Mouse (Mus musculus) spleen, adult 12 weeks (tissue): ENCODE results near the gene Snai3.

Experiments used
- DNase-seq: peaks from one replicate; pipeline ENCODE4 v3.0.0; 2022; ENCODE audit warnings: low spot score

The Snai3 gene

GRCm38 (mm10) chr8:122460524-122461472 lies at the start of gene Snai3:
Snai3 (minus strand) TSS chr8:122460733.
- peak; percentile 48 for DNase-seq

- DNase-seq = peak; percentile 71
These were observed 40.3 kb upstream of the Snai3 start for GRCm38 (mm10) chr8:122500856-122501255.

DNA sequence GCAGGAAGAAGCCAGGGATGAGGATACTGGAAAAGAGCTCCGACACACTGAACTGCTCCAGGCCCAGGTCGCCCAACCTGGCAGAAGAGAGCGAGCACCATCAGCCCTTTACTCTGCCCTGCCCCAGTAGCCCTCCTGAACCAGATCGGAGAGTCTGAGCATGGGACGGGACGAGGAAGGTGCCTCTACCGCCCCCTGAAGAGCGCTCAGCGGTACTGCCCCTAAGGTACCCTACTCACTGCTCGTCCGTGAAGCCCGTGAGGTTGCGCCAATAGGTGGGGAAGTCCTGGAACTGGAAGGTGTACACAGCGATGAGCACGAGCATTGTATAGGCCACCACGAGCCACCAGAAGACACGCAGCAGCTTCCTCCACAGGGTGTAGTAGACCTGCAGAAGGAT lies 37.4 kb upstream of the Snai3 start:
- DNase-seq = no peak

DNA sequence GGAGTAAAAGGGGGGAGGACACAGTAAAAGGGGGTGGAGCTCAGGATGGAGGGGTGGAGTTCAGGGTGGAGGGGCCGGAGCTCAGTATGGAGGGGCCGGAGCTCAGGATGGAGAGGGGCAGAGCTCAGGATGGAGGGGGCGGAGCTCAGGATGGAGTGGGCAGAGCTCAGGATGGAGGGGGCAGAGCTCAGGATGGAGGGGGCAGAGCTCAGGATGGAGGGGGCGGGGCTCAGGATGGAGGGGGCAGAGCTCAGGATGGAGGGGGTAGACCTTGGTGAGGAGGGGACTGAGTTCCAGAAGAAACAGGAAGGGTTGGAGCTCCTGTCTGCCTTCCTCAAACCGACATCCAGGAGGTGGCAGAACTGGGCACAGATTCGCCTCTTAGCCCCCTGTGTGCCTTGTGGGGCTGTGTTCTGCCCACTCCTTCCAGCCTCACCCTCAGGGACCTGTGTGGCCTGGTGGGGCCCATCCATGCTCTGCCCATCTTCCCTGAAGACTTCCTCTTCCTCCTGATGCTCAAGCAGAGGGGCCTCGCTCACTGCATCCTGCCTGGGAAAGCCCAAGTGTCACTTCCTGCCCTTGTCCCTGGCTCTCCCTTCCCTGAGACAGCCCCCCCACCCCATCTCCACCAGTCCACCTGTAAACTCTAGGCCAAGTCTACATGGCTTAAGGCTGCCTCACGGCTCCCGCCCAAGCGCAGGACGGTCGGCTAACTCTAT lies 36.6 kb upstream of the Snai3 start:
- no peak for DNase-seq

DNA sequence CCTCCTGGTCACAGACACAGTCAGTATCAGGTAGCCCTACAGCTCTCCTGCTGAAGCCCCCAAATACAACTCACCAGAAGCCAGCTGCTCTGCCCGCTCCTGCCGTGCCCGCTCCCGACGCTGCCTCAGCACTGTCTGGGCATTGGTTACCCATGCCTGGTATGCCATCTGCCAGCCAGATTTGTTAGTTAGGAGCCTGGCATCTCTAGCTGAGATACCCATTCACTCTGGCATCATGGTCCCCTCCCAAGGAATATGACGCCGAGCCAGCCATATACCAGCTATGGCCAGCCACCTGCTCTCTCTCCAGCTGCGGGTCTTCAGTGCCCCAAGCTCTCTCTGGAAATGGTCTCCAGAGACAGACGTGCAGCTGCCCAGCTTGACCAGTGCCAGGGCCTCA lies 27.9 kb upstream of the Snai3 start:
- DNase-seq = no peak

DNA sequence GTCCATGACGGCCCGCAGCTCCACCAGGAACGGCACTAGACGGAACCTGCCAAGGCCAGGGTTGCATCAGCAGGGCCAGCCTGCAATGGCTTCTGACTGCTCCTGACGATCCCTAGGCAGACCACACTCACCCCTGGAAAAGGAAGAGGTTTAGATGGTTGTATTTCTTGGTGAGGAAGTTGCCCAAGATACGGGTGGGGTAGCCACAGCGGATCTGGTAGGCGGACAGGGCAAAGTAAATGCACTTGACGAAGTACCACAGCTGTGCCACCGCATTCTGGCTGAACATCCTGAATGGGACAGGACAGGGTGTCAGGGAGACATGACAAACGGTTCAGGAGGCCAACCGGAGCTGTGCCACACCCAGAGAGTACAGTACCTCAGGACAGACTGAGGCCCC lies 24.3 kb upstream of the Snai3 start:
- no peak for DNase-seq

GRCm38 (mm10) chr8:122483877-122484276 lies 23.3 kb upstream of the Snai3 start:
- no peak for DNase-seq

DNA sequence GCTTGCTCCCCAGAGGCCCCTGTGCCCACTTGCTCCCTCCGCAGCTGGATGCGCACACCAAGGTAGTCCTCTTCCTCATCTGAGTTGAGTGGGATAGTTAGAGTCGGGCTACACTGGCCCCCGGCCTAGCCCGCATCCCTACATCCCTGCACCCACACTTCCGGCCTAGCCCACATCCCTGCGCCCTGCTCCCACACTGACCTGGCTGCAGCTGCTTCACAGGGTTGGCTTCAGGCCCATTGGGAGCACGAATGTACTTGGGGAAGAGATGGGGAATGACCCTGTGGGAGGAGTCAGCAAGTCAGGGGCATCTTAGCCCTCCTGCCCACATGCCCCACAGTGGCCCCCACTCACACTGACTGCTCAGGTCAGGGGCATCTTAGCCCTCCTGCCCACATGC lies 21.9 kb upstream of the Snai3 start:
- DNase-seq = no peak

DNA sequence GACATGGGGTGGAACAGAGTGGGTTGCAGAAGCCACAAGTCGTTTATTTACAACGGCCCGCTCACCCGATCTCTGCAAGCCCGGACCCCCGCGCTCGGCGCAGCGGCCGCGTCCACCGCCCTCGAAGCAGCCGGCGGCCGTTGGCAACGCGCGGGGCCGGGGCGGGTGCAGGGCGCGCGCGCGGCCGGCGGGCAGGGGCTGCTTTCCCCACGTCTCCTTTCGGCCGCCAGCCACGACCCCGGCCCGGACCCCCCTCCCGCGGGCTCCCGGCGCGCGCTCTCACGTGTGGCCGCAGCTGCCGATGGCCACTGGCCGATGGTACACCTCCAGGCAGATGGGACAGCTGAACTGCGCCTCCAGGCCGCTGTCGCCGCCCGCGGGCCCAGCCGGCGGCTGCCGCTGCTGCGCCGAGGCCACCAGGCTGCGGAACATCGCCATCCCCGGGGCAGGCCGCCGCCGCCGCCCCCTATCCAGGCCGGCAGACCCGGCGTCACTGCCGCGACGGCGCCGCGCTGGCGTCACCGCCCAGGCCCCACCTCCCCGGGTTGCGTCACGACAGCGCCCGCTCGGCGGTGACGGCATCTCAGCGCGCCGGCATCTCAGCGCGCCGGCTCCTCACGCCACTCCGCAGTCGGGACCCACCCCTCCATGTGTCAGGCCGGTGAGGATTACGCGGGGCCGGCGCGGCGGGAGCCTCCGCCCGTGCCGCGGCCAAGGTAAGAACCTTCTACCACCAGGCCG lies 15.2 kb upstream of the Snai3 start, which contains the start of the genes Rnf166 and Ctu2:
Gene Rnf166, minus strand, starts transcription at position 485 of the 741 bp plus-strand sequence.
Gene Ctu2, plus strand, starts transcription at position 564 of the 741 bp plus-strand sequence.
- peak; percentile 92 for DNase-seq

GRCm38 (mm10) chr8:122474951-122475560 lies 14.5 kb upstream of the Snai3 start:
- peak; percentile 30 for DNase-seq

- DNase-seq = peak; percentile 19
These were observed 13.4 kb upstream of the Snai3 start for GRCm38 (mm10) chr8:122473911-122474421.

DNA sequence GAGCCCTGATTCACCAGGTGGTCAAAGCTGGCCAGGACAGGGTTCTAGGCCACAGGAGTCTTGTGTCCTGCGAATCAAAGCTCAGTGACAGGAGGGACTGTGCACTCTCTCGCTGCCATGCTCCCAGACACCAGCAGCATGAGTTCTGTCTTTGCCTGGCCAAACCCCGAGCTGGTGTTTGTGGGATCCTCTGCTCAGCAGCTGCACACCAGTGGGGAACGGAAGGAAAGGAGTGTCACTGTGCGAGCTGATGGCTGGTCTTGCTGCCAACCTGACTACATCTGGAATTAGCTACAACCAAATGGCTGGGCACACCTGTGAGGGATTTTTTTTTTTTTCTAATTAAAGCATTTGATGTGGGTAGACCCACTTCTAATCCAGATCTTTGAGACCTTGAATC lies 10.2 kb upstream of the Snai3 start:
- DNase-seq = no peak

DNA sequence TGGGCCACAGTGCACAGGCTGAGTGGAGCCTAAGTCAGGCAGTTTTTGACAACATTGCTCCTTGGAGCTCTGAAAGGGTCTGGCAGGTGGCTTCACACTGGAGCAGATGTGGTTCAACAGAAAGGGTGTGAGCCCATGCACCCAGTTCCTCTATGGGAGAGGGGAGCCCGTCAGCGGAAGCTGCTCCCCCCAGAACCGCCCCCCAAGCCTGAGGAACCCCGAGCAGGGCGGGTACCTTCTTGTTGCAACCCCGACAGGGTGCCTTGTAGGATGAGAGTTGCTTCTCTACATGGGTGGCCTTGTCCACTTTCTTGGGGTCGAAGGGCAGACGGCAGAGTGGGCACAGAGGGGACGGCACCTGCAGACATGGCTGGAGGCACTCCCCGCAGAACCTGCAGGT lies 9.4 kb upstream of the Snai3 start:
- no peak for DNase-seq

- no peak for DNase-seq
These were observed 8.9 kb upstream of the Snai3 start for GRCm38 (mm10) chr8:122469407-122469806.

GRCm38 (mm10) chr8:122467816-122468215 lies 7.3 kb upstream of the Snai3 start:
- no peak for DNase-seq

DNA sequence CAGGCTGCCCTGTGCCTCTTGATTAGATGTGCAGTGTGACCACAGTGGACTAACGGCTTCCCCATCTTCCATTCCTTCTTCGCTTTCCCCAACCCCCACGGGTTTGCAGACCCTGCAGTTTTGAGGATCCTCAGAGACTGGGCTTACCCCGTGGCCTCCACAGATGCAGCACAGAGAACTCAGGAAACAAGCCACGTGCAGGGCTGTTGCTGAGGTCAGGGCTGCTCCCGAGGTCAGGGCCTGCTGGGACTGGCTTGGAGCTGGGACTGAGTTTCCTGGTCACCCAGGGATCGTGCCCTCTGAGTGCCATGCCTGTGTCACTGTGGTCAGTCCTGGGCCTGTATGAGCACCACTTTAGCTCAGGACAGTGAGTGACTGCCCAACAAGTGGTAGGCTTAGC lies 4.5 kb upstream of the Snai3 start:
- DNase-seq = no peak

DNA sequence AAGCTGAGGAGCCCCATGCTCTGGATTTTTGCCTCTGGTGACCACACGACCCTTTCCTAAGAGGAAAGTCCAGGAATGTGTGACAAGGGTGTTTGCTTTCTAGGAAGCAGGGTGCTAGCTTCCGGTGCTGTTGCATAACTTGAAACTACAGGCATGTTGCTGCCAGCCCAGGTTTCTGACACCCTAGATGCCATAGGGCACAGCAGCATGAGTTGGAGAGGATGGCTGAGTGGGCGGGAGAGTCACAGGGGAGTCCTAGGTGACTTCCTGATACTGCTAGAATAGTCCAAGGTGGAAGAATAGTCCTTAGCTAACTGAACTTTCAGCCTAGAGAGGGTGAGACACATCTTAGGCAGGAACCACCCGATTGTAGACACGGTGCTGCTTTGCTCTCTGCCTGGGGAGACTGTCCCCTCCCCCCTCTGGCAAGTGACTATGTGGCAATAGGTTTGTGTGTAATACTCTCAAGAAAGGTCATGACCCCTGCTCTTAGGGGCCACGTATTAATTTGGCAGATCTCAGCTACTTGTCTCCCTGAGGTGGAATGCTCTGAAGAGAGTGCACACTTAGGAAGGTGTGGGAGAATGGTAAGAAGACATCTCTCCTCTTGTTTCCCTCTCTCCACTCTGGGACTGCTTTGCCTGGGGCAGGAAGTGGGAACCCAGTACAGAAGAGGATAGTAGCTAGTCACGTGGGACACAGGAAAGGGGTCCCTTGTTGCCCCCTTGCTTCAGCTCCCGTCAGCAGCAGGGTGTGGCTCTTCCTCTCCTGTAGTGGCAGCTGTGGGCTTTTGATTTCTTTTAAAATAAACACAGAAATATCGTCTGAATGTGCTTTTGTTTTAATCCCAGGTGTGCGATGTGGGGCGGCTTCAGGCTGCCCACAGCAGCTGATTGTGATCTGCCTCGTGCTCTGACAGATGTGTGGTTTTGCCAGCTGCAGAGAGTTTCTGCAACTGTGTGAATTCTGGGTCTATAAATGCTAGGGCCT lies 3.4 kb upstream of the Snai3 start:
- no peak for DNase-seq

DNA sequence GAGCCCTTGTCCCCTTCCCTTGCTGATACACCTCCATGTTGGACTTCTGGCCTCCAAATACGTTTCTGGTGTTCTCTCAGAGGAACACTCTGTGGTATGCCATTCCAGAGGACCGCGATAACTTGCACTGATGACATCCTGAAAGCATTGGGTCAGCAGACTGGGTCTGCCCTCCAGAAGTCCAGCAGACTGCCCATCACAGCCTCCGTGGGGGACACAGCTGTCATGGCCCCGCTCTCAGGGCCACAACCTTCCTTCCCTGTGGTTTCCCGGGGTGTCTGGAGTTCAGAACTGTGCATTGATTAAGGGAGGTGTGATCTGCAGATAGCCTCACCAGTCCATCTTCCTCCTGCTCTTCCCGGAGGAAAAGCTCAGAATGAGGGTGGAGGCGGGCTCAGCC lies 2.0 kb upstream of the Snai3 start:
- DNase-seq = no peak

GRCm38 (mm10) chr8:122461473-122462148 lies 1.1 kb upstream of the Snai3 start:
- DNase-seq = no peak

DNA sequence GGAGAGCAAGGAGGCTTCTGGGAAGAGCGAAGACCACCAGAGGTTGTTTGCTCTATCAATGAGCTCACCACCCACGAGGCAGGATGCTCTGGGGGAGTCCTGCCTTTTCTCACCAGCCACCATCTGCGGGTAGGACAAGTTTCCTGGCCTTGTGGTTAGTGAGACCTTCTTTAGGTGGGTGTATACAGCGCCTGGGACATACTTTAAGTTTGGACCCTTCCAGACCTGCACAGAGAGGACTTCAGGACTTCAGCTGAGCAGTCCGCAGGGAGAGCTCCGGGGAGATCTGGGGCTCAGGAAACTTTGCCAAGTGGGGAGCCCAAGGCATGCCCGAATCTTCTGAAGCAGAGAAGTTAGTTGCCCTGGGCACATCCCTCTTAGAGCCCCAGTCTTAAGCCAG lies 543 bp downstream of the Snai3 start:
- DNase-seq = no peak
